Mouse (Mus musculus) stomach, embryonic 16.5 days (tissue): ENCODE measurements around the gene Klf16. TPM values are rescaled to one million over a fixed set of nuclear protein-coding genes. Genes with fewer than 3 reads are reported as not detected.
A peak's percentile ranks its signal among the peaks of the same experiment; 100 is the strongest.

ENCODE experiments used
- ATAC-seq: fragments of 200-750 bp; cut with Nextera tagmentation; 2 replicates; pipeline ENCODE4 v1.8.0; 2017; ENCODE audit warnings: moderate number of reproducible peaks, moderate TSS enrichment; ENCODE audit not compliant: insufficient read depth, low FRiP score
- H3K27ac ChIP-seq: fragments of 300-500 bp; sonication (generic); 2 replicates; pipeline ENCODE4 v1.5.1; 2014; ENCODE audit warnings: low read length
- H3K27me3 ChIP-seq: fragments of 300-500 bp; sonication (generic); 2 replicates; pipeline ENCODE4 v1.6.1; 2014; ENCODE audit warnings: low read length, control low read depth, mixed read lengths; ENCODE audit not compliant: control insufficient read depth, insufficient read depth
- H3K36me3 ChIP-seq: fragments of 300-500 bp; sonication (generic); 2 replicates; pipeline ENCODE4 v1.6.1; 2014; ENCODE audit warnings: low read length; ENCODE audit not compliant: control insufficient read depth, insufficient read depth
- H3K4me1 ChIP-seq: fragments of 300-500 bp; sonication (generic); 2 replicates; pipeline ENCODE4 v1.6.1; 2014; ENCODE audit warnings: low read length, control low read depth, mixed read lengths; ENCODE audit not compliant: control insufficient read depth, insufficient read depth
- H3K4me2 ChIP-seq: fragments of 300-500 bp; sonication (generic); 2 replicates; pipeline ENCODE4 v1.6.1; 2014; ENCODE audit warnings: low read depth, low read length, mixed read lengths
- H3K4me3 ChIP-seq: fragments of 300-500 bp; sonication (generic); replicated peaks from 2 replicates; pipeline ENCODE4 v1.5.1; 2014; ENCODE audit warnings: mild to moderate bottlenecking, low read length
- H3K9ac ChIP-seq: fragments of 300-500 bp; sonication (generic); 2 replicates; pipeline ENCODE4 v1.6.1; 2014; ENCODE audit warnings: low read length
- H3K9me3 ChIP-seq: fragments of 300-500 bp; sonication (generic); replicated peaks from 2 replicates; pipeline ENCODE4 v1.6.1; 2016; ENCODE audit warnings: low read length, control low read depth; ENCODE audit not compliant: control insufficient read depth
- WGBS: fragments of 180-500 bp; shearing (Covaris S2); extraction: QIAGEN DNeasy Blood & Tissue Kit; methylation state at CpG from one replicate; pipeline ENCODE4 v1.1.7; 2014; 5-methylcytosine and 5-hydroxymethylcytosine counted together
- polyA plus RNA-seq: library from polyadenylated mRNA; unstranded; fragments of >200 nt; fragmentation: Nextera tagmentation; extraction: Ambion mirVana; gene quantifications from 2 replicates; pipeline ENCODE4 v1.2.1, GENCODE M21; 2015

The Klf16 gene
- 8.4 and 8.7 TPM in 2 replicates for polyA plus RNA-seq

DNA sequence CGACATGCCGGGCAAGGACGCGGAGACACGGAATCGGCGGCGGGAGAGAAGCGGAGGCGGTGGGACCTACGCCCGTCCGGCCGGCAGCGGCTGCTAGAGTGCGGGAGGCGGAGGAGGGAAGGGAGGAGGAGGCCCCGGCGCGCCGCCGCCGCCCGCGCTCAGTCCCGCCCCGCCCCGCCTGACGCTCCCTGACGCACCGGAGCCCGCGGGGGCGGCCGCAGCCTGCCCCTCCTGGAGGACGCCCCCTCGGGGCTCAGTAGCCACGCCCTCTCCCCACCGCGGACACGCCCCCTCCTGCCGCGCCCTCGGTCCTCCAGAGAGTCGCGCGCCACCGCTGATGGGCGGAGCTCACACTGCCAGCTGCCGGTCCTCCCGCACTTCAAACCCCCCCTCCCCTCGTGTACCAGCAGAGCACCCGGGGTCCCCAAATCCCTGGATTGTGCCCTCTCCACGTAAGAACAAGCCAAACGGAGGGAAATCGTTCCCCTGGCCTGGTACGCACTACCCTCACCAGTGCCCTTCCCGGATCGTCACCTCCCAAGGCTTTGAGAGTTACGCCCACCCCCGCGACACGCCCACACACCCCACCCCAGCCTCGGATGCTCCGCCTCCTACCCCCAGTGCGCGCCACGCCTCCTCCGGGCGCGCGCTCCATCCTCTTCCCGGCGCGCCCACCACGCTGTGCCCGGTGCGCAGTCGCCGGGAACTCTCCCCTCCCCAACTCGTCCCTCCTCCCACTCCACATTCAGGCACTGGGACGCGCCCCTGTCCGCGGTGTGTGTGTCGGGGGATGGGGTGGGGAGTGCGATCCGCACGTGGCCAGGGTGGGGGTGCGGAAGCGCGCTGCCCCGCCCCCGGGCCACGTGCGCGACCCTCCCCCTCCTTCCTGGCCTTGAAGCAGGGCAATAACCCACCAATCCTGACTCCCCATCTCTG is at the start of gene Klf16:
Klf16 (minus strand) TSS at position 127 of the 936 bp plus-strand sequence.
- peaks cover 46% of the 10 kb centered on the region for H3K4me1 ChIP-seq
- peak within 1 kb of the TSS; percentile 90 for H3K9ac ChIP-seq
- peak within 1 kb of the TSS; percentile 91 for H3K4me3 ChIP-seq
- peak within 1 kb of the TSS; percentile 93 for H3K4me2 ChIP-seq
- no peaks in the 10 kb centered on the region for H3K27me3 ChIP-seq
- under 1% methylated on average over 73 of the region's 97 CpGs for WGBS
- no peaks in the 10 kb centered on the region for H3K36me3 ChIP-seq
- no peaks in the 10 kb centered on the region for H3K9me3 ChIP-seq
- ATAC-seq = peak; percentile 90
- peak within 1 kb of the TSS; percentile 97 for H3K27ac ChIP-seq

DNA sequence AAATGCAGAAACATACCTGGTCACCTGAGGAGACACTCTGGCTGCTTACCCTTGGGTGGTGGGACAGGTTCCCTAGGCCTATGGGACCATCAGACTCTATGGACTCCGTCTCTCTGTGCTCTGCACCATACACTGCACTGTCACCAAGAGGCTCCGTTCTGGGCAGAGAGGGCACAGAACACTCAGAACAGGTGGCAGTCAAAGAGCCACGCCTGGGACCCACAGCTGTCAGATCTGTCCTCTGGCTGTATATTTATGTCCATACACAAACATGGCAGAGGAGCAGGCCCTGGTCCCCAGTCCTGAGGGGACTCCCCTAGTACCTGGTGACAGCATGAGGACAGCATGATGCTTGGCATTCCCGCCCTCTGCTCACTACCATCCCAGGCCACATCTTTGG is 48.6 kb upstream of the Klf16 start:
- no peak for ATAC-seq
- peaks cover 31% of the 10 kb centered on the region for H3K4me1 ChIP-seq

DNA sequence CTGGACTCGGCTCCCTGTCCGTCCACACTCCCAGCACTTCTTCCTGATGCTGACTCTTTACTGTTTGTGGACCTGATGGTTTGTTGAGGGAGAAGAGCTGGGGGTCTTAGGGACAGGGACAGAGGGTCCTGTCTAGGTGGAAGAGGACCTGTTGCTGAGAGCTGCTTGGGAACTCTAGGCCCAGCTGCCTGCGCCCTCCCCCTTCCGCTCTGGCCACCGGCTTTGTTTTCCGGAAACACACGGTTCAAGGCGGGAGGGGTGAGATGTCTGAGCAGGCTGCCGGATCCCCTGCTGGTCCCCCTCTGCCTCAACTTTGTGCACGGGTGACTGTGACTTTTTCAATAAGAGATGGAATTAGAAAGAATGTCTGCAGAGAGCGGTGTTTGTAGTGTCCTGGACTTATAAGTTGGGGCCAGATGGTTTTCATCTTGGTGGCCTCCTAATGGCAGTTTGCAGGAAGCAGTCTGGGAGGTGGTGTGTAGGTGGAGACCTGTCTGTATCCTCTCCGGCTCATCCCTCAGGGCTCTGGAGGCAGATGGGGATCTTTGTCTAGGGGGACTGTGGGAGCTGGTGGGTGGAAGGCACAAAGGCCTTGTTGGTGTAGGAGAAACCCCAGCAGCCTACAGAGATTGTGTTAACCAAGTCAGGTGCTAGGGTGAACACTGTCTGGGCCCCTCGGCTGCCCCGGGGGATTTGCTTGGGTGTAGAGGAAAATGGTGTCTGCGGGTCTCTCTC is 46.5 kb upstream of the Klf16 start:
- H3K4me1 ChIP-seq = peaks cover 31% of the 10 kb centered on the region
- no peak for ATAC-seq
- H3K27me3 ChIP-seq = no peaks in the 10 kb centered on the region
- peak overlapping the region; percentile 75 for H3K4me3 ChIP-seq
- H3K4me2 ChIP-seq = peak overlapping the region; percentile 88
- WGBS = 12% methylated on average over 15 of the region's 15 CpGs
- peak overlapping the region; percentile 89 for H3K9ac ChIP-seq
- no peaks in the 10 kb centered on the region for H3K36me3 ChIP-seq
- H3K27ac ChIP-seq = peak overlapping the region; percentile 83
- H3K9me3 ChIP-seq = no peaks in the 10 kb centered on the region

More for the DNA sequence above, 48.6 kb upstream of the Klf16 start:
- no peak overlapping the region for H3K27ac ChIP-seq
- H3K9me3 ChIP-seq = no peaks in the 10 kb centered on the region
- H3K27me3 ChIP-seq = no peaks in the 10 kb centered on the region
- H3K9ac ChIP-seq = 0 out of 2 replicates have a peak overlapping the region, but pooled peaks have one; percentile 2
- no peaks in the 10 kb centered on the region for H3K36me3 ChIP-seq
- 83% methylated on average over 4 of the region's 4 CpGs for WGBS
- H3K4me2 ChIP-seq = no peak overlapping the region
- H3K4me3 ChIP-seq = no peak overlapping the region

DNA sequence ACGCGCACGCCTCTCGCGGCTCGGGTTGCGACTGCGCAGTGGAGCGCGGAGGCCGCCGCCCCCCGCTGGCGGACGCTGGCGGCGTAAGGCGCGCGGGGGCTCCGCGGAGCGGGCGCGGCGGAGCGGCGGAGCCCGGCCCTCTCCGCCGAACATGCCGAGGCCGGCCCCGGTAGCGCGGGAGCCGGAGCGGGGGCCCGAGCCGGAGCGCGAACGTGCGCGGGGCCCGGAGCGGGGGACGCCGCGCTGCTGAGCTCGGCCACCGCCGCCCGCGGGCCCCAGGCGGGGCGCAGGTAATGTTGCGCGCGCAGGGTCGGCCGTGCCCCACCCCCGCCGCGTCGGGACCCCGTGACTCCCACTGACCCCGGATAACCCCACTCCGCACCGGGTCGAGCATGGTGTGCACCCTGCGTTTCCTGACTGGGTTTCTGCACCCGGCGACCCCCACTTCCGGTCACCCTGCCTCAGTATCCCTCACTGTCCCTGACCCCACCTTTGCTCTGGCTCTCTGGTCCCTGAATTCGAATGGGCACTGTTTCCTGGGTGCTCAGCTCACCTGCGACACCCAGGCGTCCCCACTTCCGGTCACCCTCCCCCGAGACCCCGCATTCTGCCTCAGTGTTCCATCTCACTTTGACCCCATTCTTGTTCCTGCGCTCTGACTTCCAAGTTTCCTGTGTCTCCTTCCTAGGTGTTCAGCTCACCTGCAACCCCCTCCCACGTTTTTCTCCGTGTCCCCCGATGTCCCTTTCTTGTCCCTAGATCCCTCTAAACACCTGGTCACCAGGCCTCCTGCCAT is 45.7 kb upstream of the Klf16 start, which contains the start of gene Csnk1g2:
Csnk1g2 (plus strand) TSS at position 178 of the 796 bp plus-strand sequence.
- H3K27ac ChIP-seq = peak within 1 kb of the TSS; percentile 97
- H3K4me2 ChIP-seq = peak within 1 kb of the TSS; percentile 88
- WGBS = under 1% methylated on average over 71 of the region's 85 CpGs
- H3K9me3 ChIP-seq = no peaks in the 10 kb centered on the region
- H3K4me1 ChIP-seq = peaks cover 27% of the 10 kb centered on the region
- H3K36me3 ChIP-seq = no peaks in the 10 kb centered on the region
- H3K4me3 ChIP-seq = peak within 1 kb of the TSS; percentile 75
- ATAC-seq = peak; percentile 2; the same call in 1 of the 2 replicates
- H3K9ac ChIP-seq = peak within 1 kb of the TSS; percentile 89
- no peaks in the 10 kb centered on the region for H3K27me3 ChIP-seq

DNA sequence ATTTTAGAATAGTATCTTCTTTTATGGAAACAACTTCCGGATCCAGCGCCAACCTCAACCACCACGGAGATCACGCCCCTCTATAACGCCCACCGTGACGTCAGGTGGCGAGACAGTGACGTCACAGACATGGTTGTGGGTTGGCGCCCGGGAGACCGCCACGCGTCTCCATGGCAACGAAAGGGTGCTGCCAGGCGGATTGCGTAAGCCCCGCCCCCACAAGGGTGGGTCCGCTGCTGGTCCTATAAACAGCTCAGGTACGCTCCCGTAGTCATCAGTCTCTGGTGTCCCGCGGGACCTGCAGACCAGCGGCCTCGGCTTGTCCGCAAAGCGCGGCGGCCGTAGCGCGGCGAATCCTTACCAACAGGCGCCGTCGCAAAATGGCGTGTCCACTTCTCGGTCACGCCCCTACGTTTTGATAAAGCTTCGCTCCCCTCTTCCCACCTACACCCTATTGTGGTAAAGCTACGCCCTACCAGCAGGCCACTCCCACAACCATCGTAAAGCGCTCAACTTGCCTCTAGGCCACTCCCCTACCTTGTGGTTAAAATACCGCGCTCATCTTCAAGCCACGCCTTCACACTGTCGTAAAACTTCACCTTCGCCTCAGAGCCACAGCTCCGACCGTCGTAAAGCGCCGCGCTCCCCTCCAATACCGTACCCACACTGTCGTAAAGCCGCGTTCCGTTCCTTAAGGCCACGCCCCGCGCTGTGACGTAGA is 45.0 kb upstream of the Klf16 start:
- Histone ChIP-seq H3K9me3 (no peaks in the 10 kb centered on the region), H3K4me2 (peak overlapping the region; percentile 66; the same call in 1 of the 2 replicates), H3K9ac (peak overlapping the region; percentile 89), H3K4me3 (peak overlapping the region; percentile 75), H3K36me3 (no peaks in the 10 kb centered on the region), H3K27ac (peak overlapping the region; percentile 97), H3K4me1 (peaks cover 20% of the 10 kb centered on the region), H3K27me3 (no peaks in the 10 kb centered on the region)
- peak; percentile 98 for ATAC-seq
- WGBS = under 1% methylated on average over 64 of the region's 64 CpGs

DNA sequence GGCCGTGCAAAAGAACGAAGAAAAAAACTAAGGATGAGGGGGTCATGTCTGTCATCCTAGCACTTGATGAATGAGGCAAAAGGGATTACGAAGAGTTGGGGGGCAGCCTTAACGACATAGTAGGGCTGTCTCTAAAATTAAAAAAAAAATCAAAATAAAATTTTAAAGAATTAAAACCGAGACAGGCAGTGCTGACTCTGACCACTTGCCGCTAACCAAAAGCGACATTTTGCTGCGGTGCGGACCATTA is 44.5 kb upstream of the Klf16 start:
- Histone ChIP-seq H3K9ac (peak overlapping the region; percentile 66), H3K9me3 (no peaks in the 10 kb centered on the region), H3K4me1 (peaks cover 20% of the 10 kb centered on the region), H3K4me2 (peak overlapping the region; percentile 66), H3K4me3 (peak overlapping the region; percentile 63), H3K27ac (peak overlapping the region; percentile 97), H3K27me3 (no peaks in the 10 kb centered on the region), H3K36me3 (no peaks in the 10 kb centered on the region)
- 2% methylated on average over 9 of the region's 9 CpGs for WGBS
- no peak for ATAC-seq

DNA sequence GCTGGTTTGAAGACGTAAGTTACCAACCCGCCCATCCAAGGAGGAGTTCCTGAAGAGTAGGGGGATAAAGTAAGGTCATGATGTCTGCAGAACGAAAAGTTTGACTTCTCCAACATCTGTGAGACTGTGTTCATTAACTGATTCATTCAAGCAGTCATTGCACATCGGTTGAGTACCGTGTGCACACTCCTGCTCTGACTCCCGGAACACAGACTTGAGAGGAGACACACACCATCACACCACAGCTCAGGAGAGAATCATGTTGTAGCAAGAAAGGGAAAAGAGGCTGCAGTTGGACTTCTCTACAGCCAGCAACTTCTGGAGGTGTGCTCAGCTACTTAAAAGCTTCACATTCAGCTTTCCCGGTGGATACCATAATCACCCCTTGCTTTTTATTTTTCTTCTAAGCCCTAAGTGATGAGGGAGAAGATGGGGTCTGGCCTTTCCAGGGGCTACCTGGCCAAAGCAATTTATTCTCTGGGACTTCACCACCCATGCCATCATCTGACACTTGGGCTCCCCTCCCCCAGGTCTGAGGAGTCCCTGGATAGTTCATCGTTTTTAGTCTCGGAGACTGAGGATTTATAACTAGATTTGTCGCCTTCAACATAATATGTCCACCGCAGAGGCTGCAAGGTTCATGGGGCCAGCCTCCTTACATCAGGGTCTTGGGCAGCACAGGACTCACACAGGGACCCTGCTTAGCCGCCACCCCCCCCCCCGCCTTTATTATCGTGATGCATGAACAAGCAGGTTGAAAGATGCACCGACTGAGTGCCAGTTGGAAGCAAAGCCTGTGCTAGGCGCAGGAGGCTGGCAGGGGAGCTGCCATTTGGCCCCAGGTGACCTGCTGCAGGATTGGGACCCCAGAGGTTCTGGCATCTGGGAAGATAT is 43.9 kb upstream of the Klf16 start:
- 51% methylated on average over 16 of the region's 16 CpGs for WGBS
- no peak for ATAC-seq

More for the DNA sequence above, 43.9 kb upstream of the Klf16 start:
- H3K9ac ChIP-seq = peak overlapping the region; percentile 66
- no peaks in the 10 kb centered on the region for H3K9me3 ChIP-seq
- H3K27ac ChIP-seq = peak overlapping the region; percentile 97
- peak overlapping the region; percentile 63 for H3K4me3 ChIP-seq
- H3K4me1 ChIP-seq = peaks cover 20% of the 10 kb centered on the region
- no peaks in the 10 kb centered on the region for H3K36me3 ChIP-seq
- peak overlapping the region; percentile 66 for H3K4me2 ChIP-seq
- no peaks in the 10 kb centered on the region for H3K27me3 ChIP-seq
